Mouse (Mus musculus): Measurements from ENCODE around the gene Adgrb3.

- TF ChIP-seq CTCF (IDR thresholded peaks at IDR 0.05; ENCODE audit: borderline replicate concordance, extremely low read depth, insufficient read depth, insufficient read length) (no peak), POLR2A (IDR thresholded peaks at IDR 0.05; ENCODE audit: borderline replicate concordance, extremely low read depth, insufficient read depth, insufficient read length, poor library complexity, severe bottlenecking) (no peak)
Measured at GRCm38 (mm10) chr1:25744736-25745135, 84.8 kb downstream of the Adgrb3 start.

Measured in brain, embryonic 14.5 days (tissue).